Mouse (Mus musculus): ENCODE data around the gene Ilk.

- no peak for TF ChIP-seq CTCF (IDR thresholded peaks at IDR 0.05; ENCODE audit: low read depth, low read length)
- TF ChIP-seq POLR2A (IDR thresholded peaks at IDR 0.05; ENCODE audit: borderline replicate concordance, low read depth, low read length), result no peak
Measured at GRCm38 (mm10) chr7:105703184-105703583, 33.2 kb upstream of the Ilk start.
